Mouse (Mus musculus) midbrain, embryonic 13.5 days (tissue): Measurements from ENCODE around the gene Pcdh15. TPM values are rescaled to one million over a fixed set of nuclear protein-coding genes. Genes with fewer than 3 reads are reported as not detected.

ENCODE experiments used
- ATAC-seq: fragments of 200-750 bp; cut with Nextera tagmentation; 2 replicates; pipeline ENCODE4 v1.8.0; 2017; ENCODE audit warnings: mild to moderate bottlenecking, moderate TSS enrichment, moderate library complexity
- H3K27ac ChIP-seq: fragments of 300-500 bp; sonication (generic); 2 replicates; pipeline ENCODE4 v1.5.1; 2015; ENCODE audit warnings: inconsistent platforms, mild to moderate bottlenecking, moderate library complexity
- H3K27me3 ChIP-seq: fragments of 300-500 bp; sonication (generic); 2 replicates; pipeline ENCODE4 v1.6.1; 2015; ENCODE audit warnings: mild to moderate bottlenecking, inconsistent platforms
- H3K36me3 ChIP-seq: fragments of 300-500 bp; sonication (generic); 2 replicates; pipeline ENCODE4 v1.6.1; 2015; ENCODE audit warnings: mild to moderate bottlenecking, inconsistent platforms
- H3K4me1 ChIP-seq: fragments of 300-500 bp; sonication (generic); replicated peaks from 2 replicates; pipeline ENCODE4 v1.6.1; 2015; ENCODE audit warnings: inconsistent platforms
- H3K4me2 ChIP-seq: fragments of 300-500 bp; sonication (generic); replicated peaks from 2 replicates; pipeline ENCODE4 v1.6.1; 2015; ENCODE audit warnings: moderate library complexity, mild to moderate bottlenecking, inconsistent platforms
- H3K4me3 ChIP-seq: fragments of 300-500 bp; sonication (generic); replicated peaks from 2 replicates; pipeline ENCODE4 v1.5.1; 2015; ENCODE audit warnings: mild to moderate bottlenecking, inconsistent platforms
- H3K9ac ChIP-seq: fragments of 300-500 bp; sonication (generic); replicated peaks from 2 replicates; pipeline ENCODE4 v1.6.1; 2015; ENCODE audit warnings: mild to moderate bottlenecking, inconsistent platforms
- H3K9me3 ChIP-seq: fragments of 300-500 bp; sonication (generic); 2 replicates; pipeline ENCODE4 v1.6.1; 2016; ENCODE audit warnings: mild to moderate bottlenecking, inconsistent platforms
- WGBS: fragments of 180-500 bp; shearing (Covaris S2); methylation state at CpG from one replicate; pipeline ENCODE4 v1.1.7; 2015; 5-methylcytosine and 5-hydroxymethylcytosine counted together
- polyA plus RNA-seq: library from polyadenylated mRNA; unstranded; fragments of >200 nt; fragmentation: Nextera tagmentation; extraction: Ambion mirVana; gene quantifications from 2 replicates; pipeline ENCODE4 v1.2.1, GENCODE M21; 2015

The Pcdh15 gene
- polyA plus RNA-seq, 1 experiment from 2014 or later, result 5.9 TPM

- no peak overlapping the region for H3K9ac ChIP-seq
- 77% methylated on average over 15 of the region's 15 CpGs for WGBS
- no peaks in the 10 kb centered on the region for H3K4me1 ChIP-seq
- H3K9me3 ChIP-seq, result no peaks in the 10 kb centered on the region
- no peaks in the 10 kb centered on the region for H3K27me3 ChIP-seq
- H3K36me3 ChIP-seq, result no peaks in the 10 kb centered on the region
- H3K27ac ChIP-seq, result no peak overlapping the region
- H3K4me2 ChIP-seq, result no peak overlapping the region
- ATAC-seq, result peak; percentile 56
- H3K4me3 ChIP-seq, result no peak overlapping the region
These were observed 1158.7 kb downstream of the Pcdh15 start for GRCm38 (mm10) chr10:74257716-74258446.

- H3K36me3 ChIP-seq, result no peaks in the 10 kb centered on the region
- no peak for ATAC-seq
- no peak overlapping the region for H3K4me3 ChIP-seq
- H3K27me3 ChIP-seq, result no peaks in the 10 kb centered on the region
- no peaks in the 10 kb centered on the region for H3K4me1 ChIP-seq
- no peak overlapping the region for H3K27ac ChIP-seq
- H3K9me3 ChIP-seq, result no peaks in the 10 kb centered on the region
- H3K4me2 ChIP-seq, result no peak overlapping the region
- H3K9ac ChIP-seq, result no peak overlapping the region
These were observed 1159.5 kb downstream of the Pcdh15 start for GRCm38 (mm10) chr10:74258639-74259038.

GRCm38 (mm10) chr10:74269637-74270269, 1170.6 kb downstream of the Pcdh15 start:
- Histone ChIP-seq H3K27ac (no peak overlapping the region), H3K9me3 (no peaks in the 10 kb centered on the region), H3K4me1 (no peaks in the 10 kb centered on the region), H3K4me2 (no peak overlapping the region), H3K27me3 (no peaks in the 10 kb centered on the region), H3K9ac (no peak overlapping the region), H3K36me3 (no peaks in the 10 kb centered on the region), H3K4me3 (no peak overlapping the region)
- 68% methylated on average over 6 of the region's 6 CpGs for WGBS
- ATAC-seq, result no peak

- WGBS, result 85% methylated on average over 5 of the region's 5 CpGs
- Histone ChIP-seq H3K9me3 (no peaks in the 10 kb centered on the region), H3K4me1 (no peaks in the 10 kb centered on the region), H3K27ac (no peak overlapping the region), H3K27me3 (no peaks in the 10 kb centered on the region), H3K36me3 (no peaks in the 10 kb centered on the region), H3K4me2 (no peak overlapping the region), H3K9ac (no peak overlapping the region), H3K4me3 (no peak overlapping the region)
- ATAC-seq, result no peak
These were observed 1171.8 kb downstream of the Pcdh15 start for GRCm38 (mm10) chr10:74270894-74271293.

DNA sequence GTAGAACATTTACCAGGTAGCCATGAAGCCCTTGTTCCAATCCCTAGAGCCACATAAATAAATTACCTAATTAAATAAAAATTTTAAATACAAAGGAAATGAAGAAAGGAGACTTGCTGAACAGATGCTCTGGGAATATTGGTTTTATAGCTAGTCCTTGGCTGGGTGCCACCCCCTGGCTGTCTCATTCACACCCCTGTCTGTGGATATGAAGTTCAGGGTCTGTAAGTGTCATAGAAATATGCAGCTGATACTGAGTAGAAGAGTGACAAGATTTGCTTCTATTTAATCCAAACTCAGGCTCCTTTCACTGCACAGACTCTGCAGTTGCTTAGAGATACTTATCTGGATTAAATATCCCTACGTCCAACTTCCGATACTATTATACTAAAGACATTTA, 1205.0 kb downstream of the Pcdh15 start:
- no peak for ATAC-seq
- Histone ChIP-seq H3K4me2 (no peak overlapping the region), H3K4me1 (no peaks in the 10 kb centered on the region), H3K9me3 (no peaks in the 10 kb centered on the region), H3K4me3 (no peak overlapping the region), H3K27me3 (no peaks in the 10 kb centered on the region), H3K36me3 (no peaks in the 10 kb centered on the region), H3K27ac (no peak overlapping the region), H3K9ac (no peak overlapping the region)
- WGBS, result 82% methylated on average over 2 of the region's 2 CpGs

GRCm38 (mm10) chr10:74305439-74306158, 1206.5 kb downstream of the Pcdh15 start:
- Histone ChIP-seq H3K27me3 (no peaks in the 10 kb centered on the region), H3K36me3 (no peaks in the 10 kb centered on the region), H3K4me3 (no peak overlapping the region), H3K4me1 (no peaks in the 10 kb centered on the region), H3K27ac (no peak overlapping the region), H3K9ac (no peak overlapping the region), H3K4me2 (no peak overlapping the region), H3K9me3 (no peaks in the 10 kb centered on the region)
- WGBS, result 84% methylated on average over 5 of the region's 5 CpGs
- no peak for ATAC-seq

- H3K4me3 ChIP-seq, result no peak overlapping the region
- no peaks in the 10 kb centered on the region for H3K9me3 ChIP-seq
- ATAC-seq, result no peak
- no peak overlapping the region for H3K4me2 ChIP-seq
- no peaks in the 10 kb centered on the region for H3K36me3 ChIP-seq
- 85% methylated on average over 3 of the region's 3 CpGs for WGBS
- H3K4me1 ChIP-seq, result no peaks in the 10 kb centered on the region
- no peak overlapping the region for H3K27ac ChIP-seq
- no peak overlapping the region for H3K9ac ChIP-seq
- H3K27me3 ChIP-seq, result no peaks in the 10 kb centered on the region
These were observed 1207.9 kb downstream of the Pcdh15 start for GRCm38 (mm10) chr10:74307035-74307434.

DNA sequence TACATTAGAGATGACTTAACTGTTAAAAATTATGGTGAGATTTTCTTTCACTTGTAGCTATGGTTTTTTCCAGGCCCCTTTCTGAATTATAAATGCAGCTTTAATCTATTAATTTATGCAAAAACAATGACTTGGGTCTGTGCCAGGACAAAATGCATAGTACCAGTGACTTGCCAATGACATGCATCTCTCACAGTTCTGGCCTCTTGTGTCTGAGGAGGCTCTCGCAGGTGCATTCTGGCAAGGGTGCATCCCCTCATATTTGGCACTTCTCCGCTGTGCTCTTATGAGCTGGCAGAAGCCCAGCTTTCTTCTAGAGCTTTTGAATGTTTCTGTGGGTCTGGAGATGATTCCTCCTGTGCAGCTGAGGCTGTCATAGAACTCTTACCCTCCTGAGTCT, 1216.9 kb downstream of the Pcdh15 start:
- Histone ChIP-seq H3K27me3 (no peaks in the 10 kb centered on the region), H3K4me1 (no peaks in the 10 kb centered on the region), H3K4me3 (no peak overlapping the region), H3K9ac (no peak overlapping the region), H3K27ac (no peak overlapping the region), H3K9me3 (no peaks in the 10 kb centered on the region), H3K4me2 (no peak overlapping the region), H3K36me3 (no peaks in the 10 kb centered on the region)
- no peak for ATAC-seq
- 80% methylated on average over 2 of the region's 2 CpGs for WGBS

DNA sequence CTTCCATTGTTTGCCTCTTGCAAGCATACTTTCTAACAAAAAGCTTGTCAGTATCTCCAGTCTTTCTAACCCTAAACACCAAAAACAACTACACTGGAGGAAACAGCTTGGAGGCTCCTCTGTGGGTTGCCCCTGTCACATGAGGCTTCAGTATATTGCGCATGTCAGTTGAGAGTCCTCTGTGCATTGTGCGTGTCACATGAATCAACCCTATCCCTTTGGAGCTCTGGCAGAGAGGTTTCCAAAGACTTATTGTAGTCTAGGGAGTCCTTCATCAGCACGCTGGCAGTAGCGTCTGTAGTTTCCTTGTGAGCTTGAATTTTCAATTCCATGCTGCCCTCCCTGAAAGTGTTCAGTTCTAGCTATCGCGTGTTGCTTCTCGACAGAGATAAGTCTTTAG, 1236.3 kb downstream of the Pcdh15 start:
- H3K4me3 ChIP-seq, result no peak overlapping the region
- 86% methylated on average over 7 of the region's 7 CpGs for WGBS
- no peaks in the 10 kb centered on the region for H3K4me1 ChIP-seq
- no peak overlapping the region for H3K9ac ChIP-seq
- no peaks in the 10 kb centered on the region for H3K36me3 ChIP-seq
- no peaks in the 10 kb centered on the region for H3K27me3 ChIP-seq
- H3K9me3 ChIP-seq, result no peaks in the 10 kb centered on the region
- H3K4me2 ChIP-seq, result no peak overlapping the region
- H3K27ac ChIP-seq, result no peak overlapping the region
- ATAC-seq, result no peak

DNA sequence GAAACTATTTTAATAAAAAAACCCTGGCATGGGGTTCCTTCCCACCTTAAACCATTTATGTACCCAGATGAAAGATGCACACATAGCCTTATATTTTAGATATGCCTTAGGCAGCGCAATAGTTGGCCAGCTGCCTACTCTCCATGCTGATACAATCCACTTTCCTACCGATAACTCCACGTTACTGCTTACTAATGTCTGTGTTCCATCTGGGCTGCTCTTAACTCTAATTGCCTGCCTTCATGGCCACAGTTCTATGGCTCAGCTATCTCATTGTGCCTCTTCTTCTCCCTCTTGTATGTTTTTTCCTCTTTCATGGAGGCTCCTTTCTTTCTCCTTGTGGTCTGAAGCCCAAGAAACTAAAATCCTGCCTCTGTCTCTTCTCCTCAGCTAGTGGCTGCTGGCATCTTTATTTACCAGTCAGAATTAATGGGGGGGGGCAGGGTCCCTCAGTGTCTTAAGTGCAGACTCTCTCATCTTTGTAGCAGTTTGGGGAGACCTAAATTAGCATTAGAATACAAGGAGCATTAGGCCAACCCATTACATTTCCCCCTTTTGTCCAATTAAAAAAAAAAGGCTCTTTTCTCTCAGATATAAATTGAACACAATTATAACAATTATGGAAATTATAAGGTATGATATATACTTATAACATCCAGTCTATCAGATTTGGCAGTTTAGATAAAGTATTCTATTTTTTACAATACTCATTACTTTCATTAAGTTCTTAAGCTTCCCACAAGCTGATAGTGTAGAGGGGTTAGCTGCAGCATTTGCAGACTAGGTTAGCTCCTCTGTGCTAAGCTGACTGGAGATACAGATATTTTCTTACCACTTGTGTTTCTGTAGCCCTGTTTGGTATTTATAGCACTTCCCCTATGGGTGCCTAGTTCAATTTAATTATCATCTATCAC, 1240.4 kb downstream of the Pcdh15 start:
- H3K27ac ChIP-seq, result no peak overlapping the region
- H3K4me3 ChIP-seq, result no peak overlapping the region
- no peaks in the 10 kb centered on the region for H3K27me3 ChIP-seq
- H3K4me2 ChIP-seq, result no peak overlapping the region
- H3K4me1 ChIP-seq, result no peaks in the 10 kb centered on the region
- no peaks in the 10 kb centered on the region for H3K36me3 ChIP-seq
- ATAC-seq, result no peak
- no peak overlapping the region for H3K9ac ChIP-seq
- 82% methylated on average over 3 of the region's 3 CpGs for WGBS
- H3K9me3 ChIP-seq, result no peaks in the 10 kb centered on the region

GRCm38 (mm10) chr10:74359526-74359925, 1260.4 kb downstream of the Pcdh15 start:
- H3K4me1 ChIP-seq, result no peaks in the 10 kb centered on the region

DNA sequence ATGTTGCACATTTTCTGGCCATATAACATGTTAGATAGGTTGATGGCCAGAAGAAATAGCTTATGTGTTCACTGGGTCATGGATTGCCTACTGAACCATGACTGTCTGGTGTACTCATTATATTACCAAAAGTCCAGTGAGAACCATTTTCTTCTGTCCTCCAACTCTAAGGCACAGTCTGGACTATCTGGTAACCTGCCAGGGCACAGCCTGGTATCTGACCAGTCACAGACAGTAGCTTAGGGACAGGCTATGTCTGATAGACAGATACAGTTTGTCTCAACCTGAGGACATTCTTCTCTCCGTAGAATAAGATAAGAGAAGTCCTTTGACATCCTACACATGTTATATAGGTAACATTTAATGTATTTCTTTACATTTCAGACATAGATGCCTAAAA, 1279.6 kb downstream of the Pcdh15 start:
- WGBS, result 91% methylated on average over 1 of the region's 1 CpGs
- H3K9ac ChIP-seq, result no peak overlapping the region
- no peak overlapping the region for H3K27ac ChIP-seq
- no peak for ATAC-seq
- H3K36me3 ChIP-seq, result no peaks in the 10 kb centered on the region
- H3K9me3 ChIP-seq, result no peaks in the 10 kb centered on the region
- no peaks in the 10 kb centered on the region for H3K27me3 ChIP-seq
- no peak overlapping the region for H3K4me2 ChIP-seq
- no peak overlapping the region for H3K4me3 ChIP-seq
- no peaks in the 10 kb centered on the region for H3K4me1 ChIP-seq

More at GRCm38 (mm10) chr10:74359526-74359925, 1260.4 kb downstream of the Pcdh15 start:
- Histone ChIP-seq H3K9ac (no peak overlapping the region), H3K9me3 (no peaks in the 10 kb centered on the region), H3K36me3 (no peaks in the 10 kb centered on the region), H3K27ac (no peak overlapping the region), H3K27me3 (no peaks in the 10 kb centered on the region), H3K4me2 (no peak overlapping the region), H3K4me3 (no peak overlapping the region)
- WGBS, result 69% methylated on average over 5 of the region's 5 CpGs
- ATAC-seq, result no peak
